Mouse (Mus musculus) liver, embryonic 11.5 days (tissue): ENCODE results near the gene Tmem79. TPM values are rescaled to one million over a fixed set of nuclear protein-coding genes. Genes with fewer than 3 reads are reported as not detected.
"Not testable (repeated sequence)": the region's sequence is repeated elsewhere in the genome, so short reads cannot be mapped to it uniquely, and the experiment has no call there.

Experiments used
- ATAC-seq: fragments of 200-750 bp; cut with Nextera tagmentation; replicated peaks from 2 replicates; pipeline ENCODE4 v1.8.0; 2017; ENCODE audit warnings: moderate number of reproducible peaks, mild to moderate bottlenecking, moderate TSS enrichment, moderate library complexity; ENCODE audit not compliant: low FRiP score
- DNase-seq: peaks from one replicate; pipeline ENCODE4 v3.0.0-alpha.2; 2017; ENCODE audit warnings: low spot score
- H3K27ac ChIP-seq: fragments of 300-500 bp; sonication (generic); 2 replicates; pipeline ENCODE4 v1.5.1; 2014; ENCODE audit warnings: mild to moderate bottlenecking, low read depth, low read length, control low read depth
- H3K27me3 ChIP-seq: fragments of 300-500 bp; sonication (generic); replicated peaks from 2 replicates; pipeline ENCODE4 v1.6.1; 2014; ENCODE audit warnings: low read length, mixed read lengths; ENCODE audit not compliant: control insufficient read depth, insufficient read depth
- H3K36me3 ChIP-seq: fragments of 300-500 bp; sonication (generic); 2 replicates; pipeline ENCODE4 v1.6.1; 2014; ENCODE audit warnings: mild to moderate bottlenecking, low read length, moderate library complexity, mixed read lengths; ENCODE audit not compliant: control insufficient read depth, insufficient read depth
- H3K4me1 ChIP-seq: fragments of 300-500 bp; sonication (generic); replicated peaks from 2 replicates; pipeline ENCODE4 v1.6.1; 2014; ENCODE audit warnings: low read length, mixed read lengths; ENCODE audit not compliant: control insufficient read depth, insufficient read depth
- H3K4me2 ChIP-seq: fragments of 300-500 bp; sonication (generic); 2 replicates; pipeline ENCODE4 v1.6.1; 2014; ENCODE audit warnings: mild to moderate bottlenecking, control low read depth, moderate library complexity
- H3K4me3 ChIP-seq: fragments of 300-500 bp; sonication (generic); 2 replicates; pipeline ENCODE4 v1.5.1; 2014; ENCODE audit warnings: low read depth, low read length, control low read depth
- H3K9ac ChIP-seq: fragments of 300-500 bp; sonication (generic); 2 replicates; pipeline ENCODE4 v1.6.1; 2014; ENCODE audit warnings: low read depth, low read length, control low read depth
- H3K9me3 ChIP-seq: fragments of 300-500 bp; sonication (generic); 2 replicates; pipeline ENCODE4 v1.6.1; 2016; ENCODE audit warnings: low read length, inconsistent platforms, mixed read lengths; ENCODE audit not compliant: control insufficient read depth
- WGBS: fragments of 180-500 bp; shearing (Covaris S2); extraction: QIAGEN DNeasy Blood & Tissue Kit; methylation state at CpG from one replicate; pipeline ENCODE4 v1.1.7; 2014; 5-methylcytosine and 5-hydroxymethylcytosine counted together
- polyA plus RNA-seq: library from polyadenylated mRNA; unstranded; fragments of >200 nt; fragmentation: Nextera tagmentation; extraction: Ambion mirVana; gene quantifications from 2 replicates; pipeline ENCODE4 v1.2.1, GENCODE M21; 2014

Tmem79 gene
- polyA plus RNA-seq, 1 experiment from 2014 or later: 2.0 TPM

GRCm38 (mm10) chr3:88284815-88285564 lies 51.0 kb downstream of the Tmem79 start:
- not testable (repeated sequence) for ATAC-seq, H3K4me2 ChIP-seq, H3K9me3 ChIP-seq, H3K36me3 ChIP-seq, DNase-seq, H3K4me1 ChIP-seq, H3K27ac ChIP-seq, H3K27me3 ChIP-seq, H3K9ac ChIP-seq, H3K4me3 ChIP-seq
- 94% methylated on average over 14 of the region's 14 CpGs for WGBS

- WGBS: 73% methylated on average over 11 of the region's 11 CpGs
- H3K4me2 ChIP-seq, H3K4me3 ChIP-seq, H3K27me3 ChIP-seq, H3K9me3 ChIP-seq, H3K27ac ChIP-seq, DNase-seq, H3K36me3 ChIP-seq, H3K9ac ChIP-seq, ATAC-seq, H3K4me1 ChIP-seq: not testable (repeated sequence)
Measured at GRCm38 (mm10) chr3:88281141-88281916, 54.6 kb downstream of the Tmem79 start.

- H3K36me3 ChIP-seq: no peaks in the 10 kb centered on the region
- no peak for DNase-seq
- no peaks in the 10 kb centered on the region for H3K9me3 ChIP-seq
- H3K4me2 ChIP-seq: no peak overlapping the region
- no peak for ATAC-seq
- no peak overlapping the region for H3K9ac ChIP-seq
- no peak overlapping the region for H3K27ac ChIP-seq
- H3K4me1 ChIP-seq: no peaks in the 10 kb centered on the region
- no peak overlapping the region for H3K4me3 ChIP-seq
- no peaks in the 10 kb centered on the region for H3K27me3 ChIP-seq
- 85% methylated on average over 2 of the region's 2 CpGs for WGBS
Measured at GRCm38 (mm10) chr3:88280035-88280434, 55.9 kb downstream of the Tmem79 start.

Other genes starting within 250 kb of the Tmem79 start
- 27.6 and 28.0 TPM in 2 replicates for gene Mef2d, start 193.8 kb downstream of the Tmem79 start, polyA plus RNA-seq
- 16.3 and 19.5 TPM in 2 replicates for gene Rhbg, start 81.4 kb downstream of the Tmem79 start, polyA plus RNA-seq
- gene Gm38392, start 48.9 kb downstream of the Tmem79 start, polyA plus RNA-seq: 0.31 and 1.4 TPM in 2 replicates
- gene Tsacc, start 39.1 kb downstream of the Tmem79 start, polyA plus RNA-seq: 14.0 and 17.7 TPM in 2 replicates
- 694 and 747 TPM in 2 replicates for gene Cct3, start 39.0 kb downstream of the Tmem79 start, polyA plus RNA-seq
- gene Glmp, start 11.1 kb downstream of the Tmem79 start, polyA plus RNA-seq: 111 and 113 TPM in 2 replicates
- gene Smg5, start 112 bp upstream of the Tmem79 start, polyA plus RNA-seq: 52.0 TPM in 2 replicates
- 5.6 and 7.0 TPM in 2 replicates for gene Paqr6, start 28.4 kb upstream of the Tmem79 start, polyA plus RNA-seq
- gene Bglap3, start 36.6 kb upstream of the Tmem79 start, polyA plus RNA-seq: 0.12 and 0.40 TPM in 2 replicates
- gene Bglap2, start 42.6 kb upstream of the Tmem79 start, polyA plus RNA-seq: not detected in 2 replicates
- gene Bglap, start 48.3 kb upstream of the Tmem79 start, polyA plus RNA-seq: not detected in 2 replicates
- 153 and 165 TPM in 2 replicates for gene Pmf1, start 74.2 kb upstream of the Tmem79 start, polyA plus RNA-seq
- gene Slc25a44, start 89.0 kb upstream of the Tmem79 start, polyA plus RNA-seq: 20.6 and 20.7 TPM in 2 replicates
- 14.3 and 19.0 TPM in 2 replicates for gene Sema4a, start 125.0 kb upstream of the Tmem79 start, polyA plus RNA-seq
- gene Lmna, start 173.8 kb upstream of the Tmem79 start, polyA plus RNA-seq: 155 and 157 TPM in 2 replicates
- gene Mex3a, start 196.2 kb upstream of the Tmem79 start, polyA plus RNA-seq: 9.4 and 10.2 TPM in 2 replicates
- 1.1 and 1.2 TPM in 2 replicates for gene Rab25, start 212.2 kb upstream of the Tmem79 start, polyA plus RNA-seq
- 111 and 120 TPM in 2 replicates for gene Lamtor2, start 216.9 kb upstream of the Tmem79 start, polyA plus RNA-seq
- gene Ubqln4, start 217.6 kb upstream of the Tmem79 start, polyA plus RNA-seq: 65.8 and 67.7 TPM in 2 replicates
- gene Ssr2, start 239.7 kb upstream of the Tmem79 start, polyA plus RNA-seq: 306 and 307 TPM in 2 replicates